Mouse (Mus musculus) neural tube, embryonic 11.5 days (tissue): ENCODE data around the gene Palld. TPM values are rescaled to one million over a fixed set of nuclear protein-coding genes. Genes with fewer than 3 reads are reported as not detected.

Experiments
- ATAC-seq: fragments of 200-750 bp; cut with Nextera tagmentation; 2 replicates; pipeline ENCODE4 v1.8.0; 2017; ENCODE audit warnings: moderate number of reproducible peaks, mild to moderate bottlenecking, moderate TSS enrichment, moderate library complexity; ENCODE audit not compliant: insufficient read depth, low FRiP score, low TSS enrichment
- DNase-seq: peaks from one replicate; pipeline ENCODE4 v3.0.0-alpha.2; 2015; ENCODE audit warnings: low spot score
- H3K27ac ChIP-seq: fragments of 300-500 bp; sonication (generic); 2 replicates; pipeline ENCODE4 v1.5.1; 2014; ENCODE audit warnings: low read depth, mild to moderate bottlenecking, low read length
- H3K27me3 ChIP-seq: fragments of 300-500 bp; sonication (generic); 2 replicates; pipeline ENCODE4 v1.6.1; 2014; ENCODE audit warnings: mild to moderate bottlenecking, low read length, mixed read lengths; ENCODE audit not compliant: control insufficient read depth, insufficient read depth
- H3K36me3 ChIP-seq: fragments of 300-500 bp; sonication (generic); 2 replicates; pipeline ENCODE4 v1.6.1; 2014; ENCODE audit warnings: mild to moderate bottlenecking, low read length, moderate library complexity, mixed read lengths; ENCODE audit not compliant: control insufficient read depth, insufficient read depth
- H3K4me1 ChIP-seq: fragments of 300-500 bp; sonication (generic); 2 replicates; pipeline ENCODE4 v1.6.1; 2014; ENCODE audit warnings: low read length, mixed read lengths; ENCODE audit not compliant: control insufficient read depth, insufficient read depth
- H3K4me2 ChIP-seq: fragments of 300-500 bp; sonication (generic); 2 replicates; pipeline ENCODE4 v1.6.1; 2014; ENCODE audit warnings: low read depth, mild to moderate bottlenecking, moderate library complexity
- H3K4me3 ChIP-seq: fragments of 300-500 bp; sonication (generic); 2 replicates; pipeline ENCODE4 v1.5.1; 2014; ENCODE audit warnings: low read depth, low read length
- H3K9ac ChIP-seq: fragments of 300-500 bp; sonication (generic); 2 replicates; pipeline ENCODE4 v1.6.1; 2014; ENCODE audit warnings: mild to moderate bottlenecking, low read length
- H3K9me3 ChIP-seq: fragments of 300-500 bp; sonication (generic); 2 replicates; pipeline ENCODE4 v1.6.1; 2016; ENCODE audit warnings: low read length; ENCODE audit not compliant: control insufficient read depth
- WGBS: fragments of 180-500 bp; shearing (Covaris S2); extraction: QIAGEN DNeasy Blood & Tissue Kit; methylation state at CpG from one replicate; pipeline ENCODE4 v1.1.7; 2014; 5-methylcytosine and 5-hydroxymethylcytosine counted together
- polyA plus RNA-seq: library from polyadenylated mRNA; unstranded; fragments of >200 nt; fragmentation: Nextera tagmentation; extraction: Ambion mirVana; gene quantifications from 2 replicates; pipeline ENCODE4 v1.2.1, GENCODE M21; 2014

Palld gene
- polyA plus RNA-seq, 1 experiment from 2014 or later, result 54.7 TPM

GRCm38 (mm10) chr8:61776560-61776959 is 125.9 kb downstream of the Palld start:
- Histone ChIP-seq H3K4me1 (no peaks in the 10 kb centered on the region), H3K4me3 (no peak overlapping the region), H3K27me3 (no peaks in the 10 kb centered on the region), H3K36me3 (no peaks in the 10 kb centered on the region), H3K9me3 (no peaks in the 10 kb centered on the region), H3K9ac (no peak overlapping the region), H3K4me2 (no peak overlapping the region), H3K27ac (no peak overlapping the region)
- 54% methylated on average over 9 of the region's 9 CpGs for WGBS
- ATAC-seq, result no peak
- no peak for DNase-seq

GRCm38 (mm10) chr8:61775936-61776335 is 126.6 kb downstream of the Palld start:
- H3K4me3 ChIP-seq, result no peak overlapping the region
- no peaks in the 10 kb centered on the region for H3K9me3 ChIP-seq
- H3K4me1 ChIP-seq, result no peaks in the 10 kb centered on the region
- H3K4me2 ChIP-seq, result no peak overlapping the region
- H3K27me3 ChIP-seq, result no peaks in the 10 kb centered on the region
- no peak overlapping the region for H3K27ac ChIP-seq
- DNase-seq (no peak), ATAC-seq (no peak)
- no peaks in the 10 kb centered on the region for H3K36me3 ChIP-seq
- WGBS, result 62% methylated on average over 6 of the region's 6 CpGs
- H3K9ac ChIP-seq, result no peak overlapping the region

- ATAC-seq, result no peak
- no peak for DNase-seq
- Histone ChIP-seq H3K9me3 (no peaks in the 10 kb centered on the region), H3K4me3 (no peak overlapping the region), H3K27me3 (no peaks in the 10 kb centered on the region), H3K4me2 (no peak overlapping the region), H3K9ac (no peak overlapping the region), H3K36me3 (no peaks in the 10 kb centered on the region), H3K4me1 (no peaks in the 10 kb centered on the region), H3K27ac (no peak overlapping the region)
- WGBS, result 85% methylated on average over 5 of the region's 5 CpGs
These were observed 128.3 kb downstream of the Palld start for GRCm38 (mm10) chr8:61774161-61774560.

GRCm38 (mm10) chr8:61773595-61774088 is 128.8 kb downstream of the Palld start:
- no peak overlapping the region for H3K9ac ChIP-seq
- no peak overlapping the region for H3K4me2 ChIP-seq
- no peak overlapping the region for H3K27ac ChIP-seq
- no peaks in the 10 kb centered on the region for H3K9me3 ChIP-seq
- ATAC-seq, result no peak
- H3K27me3 ChIP-seq, result no peaks in the 10 kb centered on the region
- no peaks in the 10 kb centered on the region for H3K36me3 ChIP-seq
- no peak for DNase-seq
- WGBS, result 63% methylated on average over 4 of the region's 4 CpGs
- no peak overlapping the region for H3K4me3 ChIP-seq
- no peaks in the 10 kb centered on the region for H3K4me1 ChIP-seq

GRCm38 (mm10) chr8:61771328-61771727 is 131.2 kb downstream of the Palld start:
- Histone ChIP-seq H3K27me3 (no peaks in the 10 kb centered on the region), H3K9ac (no peak overlapping the region), H3K27ac (no peak overlapping the region), H3K4me2 (no peak overlapping the region), H3K9me3 (no peaks in the 10 kb centered on the region), H3K36me3 (no peaks in the 10 kb centered on the region), H3K4me3 (no peak overlapping the region), H3K4me1 (no peaks in the 10 kb centered on the region)
- ATAC-seq (no peak), DNase-seq (no peak)
- 63% methylated on average over 3 of the region's 3 CpGs for WGBS

GRCm38 (mm10) chr8:61769340-61769879 is 133.1 kb downstream of the Palld start:
- no peaks in the 10 kb centered on the region for H3K9me3 ChIP-seq
- 33% methylated on average over 5 of the region's 5 CpGs for WGBS
- H3K27me3 ChIP-seq, result no peaks in the 10 kb centered on the region
- H3K4me2 ChIP-seq, result no peak overlapping the region
- H3K4me1 ChIP-seq, result no peaks in the 10 kb centered on the region
- no peak overlapping the region for H3K9ac ChIP-seq
- H3K4me3 ChIP-seq, result no peak overlapping the region
- no peaks in the 10 kb centered on the region for H3K36me3 ChIP-seq
- ATAC-seq (no peak), DNase-seq (no peak)
- no peak overlapping the region for H3K27ac ChIP-seq

- WGBS, result 13% methylated on average over 8 of the region's 8 CpGs
- H3K4me2 ChIP-seq, result peak overlapping the region; percentile 67
- no peaks in the 10 kb centered on the region for H3K36me3 ChIP-seq
- DNase-seq, result no peak
- H3K4me3 ChIP-seq, result peak overlapping the region; percentile 57
- H3K4me1 ChIP-seq, result 0 out of 2 replicates have a peak, but pooled peaks cover 5% of the 10 kb centered on the region
- no peaks in the 10 kb centered on the region for H3K9me3 ChIP-seq
- no peak overlapping the region for H3K27ac ChIP-seq
- peak overlapping the region; percentile 73 for H3K9ac ChIP-seq
- H3K27me3 ChIP-seq, result no peaks in the 10 kb centered on the region
- ATAC-seq, result no peak; the same call in 1 of the 2 replicates
These were observed 142.3 kb downstream of the Palld start for GRCm38 (mm10) chr8:61760190-61760578.

GRCm38 (mm10) chr8:61759327-61760189 is 142.9 kb downstream of the Palld start:
- Histone ChIP-seq H3K9me3 (no peaks in the 10 kb centered on the region), H3K4me1 (0 out of 2 replicates have a peak, but pooled peaks cover 5% of the 10 kb centered on the region), H3K36me3 (no peaks in the 10 kb centered on the region), H3K9ac (peak overlapping the region; percentile 73), H3K27me3 (no peaks in the 10 kb centered on the region), H3K4me3 (peak overlapping the region; percentile 57), H3K27ac (peak overlapping the region; percentile 57; the same call in 1 of the 2 replicates), H3K4me2 (peak overlapping the region; percentile 67)
- under 1% methylated on average over 44 of the region's 44 CpGs for WGBS
- ATAC-seq (peak; percentile 79), DNase-seq (peak; percentile 78)
